Mouse (Mus musculus) R1 (cell line): ENCODE measurements around the gene Dnah11.
A peak's percentile ranks its signal among the peaks of the same experiment; 100 is the strongest.

ENCODE experiments used
- DNase-seq: peaks from one replicate; pipeline ENCODE4 v3.0.0-alpha.2; 2018; ENCODE audit warnings: low read depth, low spot score

The Dnah11 gene

DNA sequence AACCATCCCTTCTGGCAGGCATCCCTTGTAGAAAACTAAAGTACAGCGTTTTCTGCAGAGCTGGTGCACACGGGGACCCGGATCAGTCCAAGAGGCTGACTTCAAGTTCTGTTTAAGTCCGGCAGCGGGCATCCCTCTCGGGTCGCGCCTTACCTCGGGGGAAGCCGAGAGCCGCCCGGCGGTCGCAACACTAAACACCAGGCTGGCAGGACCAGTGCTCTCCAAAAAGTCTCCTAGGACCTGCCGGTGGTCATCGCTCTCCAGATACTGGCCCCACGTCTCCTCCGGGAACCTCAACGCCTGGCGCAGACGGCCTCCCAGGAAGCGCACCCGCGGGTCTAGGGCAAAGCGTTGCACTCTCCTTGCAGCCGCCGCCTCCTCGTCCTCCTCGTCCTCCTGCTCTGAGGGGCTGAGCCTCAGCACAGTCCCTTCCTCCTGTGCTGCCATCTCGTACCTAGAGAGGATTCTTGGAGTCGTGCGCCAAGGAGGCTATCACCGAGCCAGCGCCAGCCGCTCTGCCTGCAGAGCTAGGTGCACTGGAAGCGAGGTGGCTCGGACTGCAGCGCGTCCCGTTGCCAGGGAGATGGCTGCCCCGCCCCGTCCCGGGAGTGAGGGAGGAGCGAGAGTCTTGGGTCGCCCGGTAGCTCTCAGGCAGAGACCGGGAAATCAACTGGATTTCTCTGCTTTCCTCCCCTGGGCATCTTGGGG lies at the start of gene Dnah11:
Gene Dnah11 (minus strand): TSS at position 658 of the 708 bp plus-strand sequence.
- DNase-seq: peak; percentile 83

DNA sequence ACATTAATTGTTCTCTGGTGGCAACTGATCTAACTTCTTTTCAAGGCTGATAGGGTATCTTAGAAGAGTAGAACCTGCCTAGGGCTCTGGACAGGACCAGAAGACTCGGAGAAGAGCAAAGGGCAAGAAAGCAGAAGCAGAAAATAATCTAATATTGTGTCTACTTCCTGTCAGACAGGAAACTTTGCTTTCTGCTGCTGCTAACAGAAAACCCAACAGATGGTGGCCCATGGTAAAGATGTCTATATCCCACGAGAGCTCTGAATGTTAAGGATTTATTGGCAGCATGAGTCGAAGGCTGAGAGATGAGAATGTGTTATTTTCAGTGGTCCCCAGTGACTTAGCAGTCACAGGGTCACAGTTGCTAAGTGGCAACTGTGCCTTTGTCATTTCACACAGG lies 22.3 kb upstream of the Dnah11 start:
- no peak for DNase-seq

DNA sequence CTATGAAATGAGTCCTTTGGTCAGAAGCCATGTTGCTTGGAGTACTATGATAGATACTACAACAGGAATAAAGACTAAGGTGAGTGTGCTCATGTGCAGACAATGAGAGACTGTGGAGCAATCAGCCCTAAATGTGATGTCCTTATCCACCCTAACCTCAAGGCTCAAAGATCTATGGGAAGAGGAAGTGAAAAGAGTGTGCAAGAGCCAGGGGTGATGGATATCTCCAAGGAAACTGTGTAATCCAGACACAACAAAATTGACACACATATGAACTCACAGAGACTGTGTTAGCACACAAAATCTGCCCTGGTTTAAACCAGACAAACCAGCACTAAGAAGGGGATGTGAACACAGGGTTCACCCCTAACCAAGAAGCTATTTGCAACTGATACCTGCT lies 21.2 kb upstream of the Dnah11 start:
- no peak for DNase-seq

DNA sequence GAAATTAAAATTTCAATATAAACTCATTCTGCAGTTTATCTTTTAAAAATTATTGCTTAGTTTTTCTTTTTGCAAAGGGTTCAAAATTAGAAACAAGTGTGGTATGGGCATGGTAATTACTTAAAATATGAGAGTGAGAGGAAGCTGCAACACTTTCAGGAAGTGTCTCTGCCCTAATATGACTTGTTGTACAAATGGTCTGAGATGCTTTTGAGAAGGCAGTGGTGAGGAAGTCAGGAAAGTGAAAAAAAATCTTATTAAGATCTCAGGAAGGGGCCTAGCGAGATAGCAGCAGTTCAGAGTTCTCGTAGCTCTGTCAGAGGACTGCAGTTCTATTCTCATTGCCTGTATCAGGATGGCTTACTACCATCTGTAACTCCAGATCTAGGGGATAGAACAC lies 13.3 kb upstream of the Dnah11 start:
- no peak for DNase-seq

DNA sequence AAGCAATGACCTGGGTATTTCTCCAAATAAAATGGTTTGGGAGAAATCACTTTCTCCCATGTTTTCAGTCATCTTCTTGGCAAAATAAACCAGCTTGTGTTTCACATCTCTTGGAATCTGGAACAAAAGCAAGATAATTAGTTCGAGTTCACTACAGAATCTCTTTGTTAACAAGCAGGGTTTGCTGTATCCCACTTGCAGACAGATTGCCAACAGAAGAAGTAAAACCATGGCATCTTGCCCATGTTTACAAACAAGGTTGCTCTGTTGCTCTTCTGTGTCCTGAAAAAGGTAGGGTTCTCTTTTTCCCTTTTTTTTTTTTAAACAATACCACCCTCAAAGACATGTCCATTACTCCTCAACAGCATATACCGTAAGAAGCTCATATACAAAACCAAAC lies 2.3 kb downstream of the Dnah11 start:
- no peak for DNase-seq

DNA sequence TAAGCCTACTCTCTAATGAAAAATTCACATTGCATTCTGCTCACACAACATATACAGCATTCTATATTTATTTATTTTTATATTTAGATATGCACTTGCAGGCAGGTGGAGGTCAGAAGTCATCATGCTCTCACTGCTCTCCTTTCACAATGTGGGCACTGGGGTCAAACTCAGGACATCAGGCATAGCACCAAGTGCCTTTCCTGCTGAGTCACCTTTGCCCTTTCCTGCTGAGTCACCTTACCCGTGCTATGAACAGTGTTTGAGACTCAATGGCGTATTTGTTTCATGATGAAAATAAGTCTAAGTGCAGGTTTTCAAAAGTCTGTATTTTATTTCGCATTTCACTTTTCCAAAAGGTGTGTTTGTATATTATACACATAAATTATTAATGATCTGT lies 9.3 kb downstream of the Dnah11 start:
- peak; percentile 15 for DNase-seq

DNA sequence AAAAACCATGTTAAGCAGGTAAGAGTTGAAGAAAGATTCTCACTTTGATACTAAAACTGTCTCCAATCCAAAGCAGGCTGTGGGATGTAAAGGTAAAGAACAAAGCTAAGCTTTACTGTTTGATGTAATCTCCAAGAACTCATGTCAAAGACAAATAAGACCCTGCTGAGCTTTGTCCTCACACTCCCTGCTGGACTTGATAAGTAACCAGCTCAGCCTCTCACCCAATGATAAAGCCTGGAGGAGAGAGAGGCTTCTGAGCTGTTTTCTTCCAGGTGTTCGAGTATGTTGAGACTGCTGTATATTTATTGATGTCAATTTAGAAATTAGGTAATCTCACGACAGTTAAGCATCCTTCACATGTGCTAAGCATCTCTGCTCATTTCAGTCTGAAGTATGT lies 11.2 kb downstream of the Dnah11 start:
- no peak for DNase-seq

DNA sequence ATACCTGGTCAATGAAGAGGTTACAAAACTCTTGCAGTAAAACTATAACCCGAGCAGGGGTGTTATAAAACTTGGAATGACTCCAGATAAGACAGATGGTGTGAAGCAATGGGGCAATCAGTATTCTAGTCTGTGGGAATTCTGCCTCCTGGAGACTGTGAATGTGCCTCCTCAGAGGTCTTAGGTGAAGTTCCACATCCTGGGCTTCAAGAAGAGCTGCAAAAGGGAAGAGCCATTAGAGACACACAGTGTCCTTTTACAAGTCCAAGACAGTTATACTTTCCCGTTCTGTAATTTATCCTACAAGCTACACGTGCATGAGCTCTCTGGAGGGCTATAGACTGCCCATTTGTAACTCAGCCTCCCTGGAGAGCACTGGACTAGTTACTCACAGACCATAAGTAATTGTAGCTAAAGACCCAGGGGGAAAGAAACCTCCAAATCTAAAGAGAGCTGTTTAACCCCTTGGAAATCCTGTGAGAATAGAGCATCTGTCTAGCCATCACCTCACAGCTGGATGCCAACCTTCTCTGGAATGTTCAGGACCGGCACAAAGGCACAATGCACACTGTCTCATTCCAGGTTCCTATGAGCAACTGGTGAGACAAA lies 11.9 kb downstream of the Dnah11 start:
- DNase-seq: peak; percentile 70

DNA sequence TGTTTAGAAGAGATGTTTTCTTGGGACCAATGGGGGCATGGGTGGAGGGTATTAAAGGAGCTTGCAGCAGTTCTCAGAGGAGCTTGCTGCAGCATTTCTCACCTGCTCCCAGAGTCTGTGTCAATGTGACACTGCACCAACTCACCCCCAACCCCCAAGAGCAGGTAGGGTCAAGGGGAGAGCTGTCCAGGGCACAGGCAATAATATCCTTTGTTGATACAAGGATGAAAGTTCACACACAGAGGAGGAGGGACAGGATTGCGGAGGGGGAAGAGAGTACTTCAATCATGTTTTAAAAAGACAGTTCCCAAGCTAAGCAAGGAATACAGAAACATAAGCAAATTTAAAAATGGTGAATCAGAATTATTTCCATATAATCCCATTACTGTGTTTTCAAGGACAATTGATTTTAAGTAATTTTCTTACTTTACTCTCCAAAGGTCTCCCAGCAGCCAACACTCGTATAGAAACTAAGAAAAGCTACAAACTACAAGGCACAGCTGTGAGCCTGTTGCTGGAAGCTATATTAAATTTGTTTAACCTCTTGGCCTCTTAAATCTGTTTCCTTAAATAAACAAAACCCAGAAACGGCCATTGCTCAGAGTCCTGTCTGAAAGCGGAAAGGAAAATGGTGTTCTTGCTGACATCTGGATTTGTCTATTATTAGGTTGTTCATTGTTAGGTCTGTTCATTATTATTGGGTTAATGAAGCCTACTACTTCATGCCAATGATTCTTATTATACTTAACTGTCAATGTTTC lies 12.5 kb downstream of the Dnah11 start:
- DNase-seq: no peak

DNA sequence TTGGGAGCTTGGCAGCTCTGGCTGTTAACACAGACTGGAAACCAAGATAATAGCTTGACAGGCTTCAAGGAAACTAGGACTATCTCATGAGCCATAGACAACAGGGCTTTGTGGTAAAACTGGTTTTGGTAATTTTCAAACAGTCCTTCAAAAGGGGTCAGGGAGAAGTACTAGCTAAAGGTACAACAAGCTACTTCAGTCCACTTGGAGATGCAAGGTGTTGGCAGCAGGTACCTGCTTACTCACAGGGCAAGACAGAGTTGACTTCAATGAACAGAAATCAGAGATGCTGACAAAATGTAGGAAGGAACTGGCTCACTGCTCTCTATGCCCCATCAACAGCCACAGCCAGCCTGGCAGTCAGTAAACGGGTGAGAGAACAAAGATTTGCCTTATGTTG lies 14.1 kb downstream of the Dnah11 start:
- DNase-seq: no peak

DNA sequence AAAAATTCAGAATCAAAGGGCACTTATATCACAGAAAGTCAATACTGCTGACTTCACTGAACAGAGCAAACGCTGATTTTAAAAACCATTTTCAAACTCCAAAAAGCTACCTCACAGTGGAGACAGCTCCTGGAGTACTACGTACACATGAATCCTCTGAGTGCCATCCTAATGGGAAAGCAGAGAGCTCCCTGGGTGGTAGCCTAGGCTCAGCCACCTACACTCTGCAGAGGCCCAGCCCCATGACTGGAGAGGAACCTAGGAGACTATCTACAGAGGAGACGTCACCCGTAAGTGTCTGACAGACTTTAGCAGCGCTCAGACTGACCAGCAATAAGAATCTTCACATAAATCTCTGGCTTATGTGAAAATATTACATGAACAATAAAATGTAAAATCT lies 21.1 kb downstream of the Dnah11 start:
- DNase-seq: no peak

DNA sequence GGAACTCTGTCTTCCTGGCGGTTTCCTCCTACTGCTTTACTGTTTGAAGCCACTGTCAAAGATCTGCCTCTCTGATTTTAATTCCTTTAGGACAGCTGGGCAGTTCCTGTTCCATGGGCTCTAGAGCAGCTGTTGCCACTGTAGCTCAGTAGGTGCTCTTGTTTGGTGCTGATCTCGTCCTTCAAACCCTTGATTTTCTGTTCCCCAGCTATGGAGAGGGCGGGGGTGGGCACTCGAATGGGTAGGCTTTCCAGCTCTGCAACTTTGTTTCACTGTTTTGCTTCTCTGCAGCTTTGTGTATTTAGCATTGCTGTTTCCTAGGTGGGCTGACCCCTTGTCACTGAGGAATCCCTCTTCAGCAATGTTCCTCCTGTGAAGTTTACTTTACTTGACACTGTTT lies 34.1 kb downstream of the Dnah11 start:
- no peak for DNase-seq

DNA sequence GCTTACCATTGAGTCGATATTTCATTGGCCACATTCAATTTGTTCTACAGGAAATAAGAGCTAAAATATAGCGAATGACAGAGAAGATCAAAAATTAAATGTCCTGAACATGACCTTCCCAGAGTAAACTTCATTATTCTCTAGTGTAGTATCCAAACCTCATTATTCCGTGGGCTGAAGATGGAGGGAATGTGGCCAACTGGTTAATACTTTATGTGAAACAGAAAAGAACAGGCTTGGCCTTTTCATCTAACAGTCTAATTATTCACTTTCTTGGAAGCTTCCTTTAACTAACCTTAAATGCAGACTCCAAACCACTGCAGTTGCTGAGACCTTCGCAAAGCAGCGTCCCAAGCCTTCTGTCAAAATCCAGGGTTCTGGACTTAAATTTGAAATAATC lies 41.9 kb downstream of the Dnah11 start:
- no peak for DNase-seq

DNA sequence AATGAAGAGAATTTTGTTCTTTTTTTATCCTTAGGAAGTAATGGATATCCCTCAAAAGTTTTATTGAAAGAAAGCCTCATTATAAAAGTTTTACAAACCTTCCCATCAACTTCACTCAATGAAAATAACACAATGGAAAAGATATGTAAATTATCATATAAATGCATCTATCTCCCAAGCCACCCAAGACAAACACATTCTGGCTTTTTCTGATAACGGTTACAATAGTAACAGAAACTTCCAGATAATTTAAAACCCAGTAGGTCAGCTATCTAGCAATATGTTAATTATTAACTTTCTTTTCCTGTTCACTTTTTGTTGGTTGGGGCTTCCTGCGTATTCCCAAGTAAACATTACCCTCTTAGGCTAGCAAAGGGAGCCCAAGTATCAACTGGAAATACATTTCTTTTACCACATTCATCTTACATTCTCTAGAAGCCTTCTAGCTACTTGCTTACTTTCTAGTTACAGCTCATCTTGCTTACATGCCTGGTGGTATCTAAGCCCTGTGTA lies 51.3 kb downstream of the Dnah11 start:
- DNase-seq: no peak

DNA sequence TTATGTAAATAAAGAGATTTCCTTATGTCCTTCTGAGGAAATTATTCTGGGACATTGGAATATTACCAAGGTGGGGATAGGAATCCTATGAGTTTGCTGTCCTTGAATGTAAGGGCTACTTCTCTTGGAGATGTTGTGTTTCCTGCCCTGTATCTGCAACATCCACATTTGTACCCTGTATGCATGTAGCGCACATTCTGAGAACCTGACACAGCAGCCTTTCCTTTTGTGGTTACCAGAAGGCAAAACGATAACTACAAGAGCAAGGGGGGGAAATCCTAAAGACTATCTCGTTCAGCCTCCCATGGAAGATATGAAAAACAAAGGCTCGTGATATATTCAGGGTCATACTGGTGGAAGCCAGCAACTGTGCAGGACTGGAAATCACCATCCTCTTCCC lies 70.7 kb downstream of the Dnah11 start:
- DNase-seq: no peak

DNA sequence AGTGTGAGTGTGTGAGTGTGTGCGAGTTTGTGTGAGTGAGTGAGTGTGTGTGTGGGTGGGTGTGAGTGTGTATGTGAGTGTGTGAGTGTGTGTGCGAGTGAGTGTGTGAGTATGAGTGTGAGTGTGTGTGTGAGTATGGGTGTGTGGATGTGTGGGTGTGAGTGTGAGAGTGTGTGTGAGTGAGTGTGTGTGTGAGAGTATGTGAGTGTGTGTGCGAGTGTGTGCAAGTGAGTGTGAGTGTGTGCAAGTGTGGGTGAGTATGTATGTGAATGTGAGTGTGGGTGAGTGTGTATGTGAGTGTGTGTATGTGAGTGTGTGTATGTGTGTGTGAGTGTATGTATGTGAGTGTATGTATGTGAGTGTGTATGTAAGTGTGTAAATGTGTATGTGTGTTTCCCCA lies 79.2 kb downstream of the Dnah11 start:
- no peak for DNase-seq

DNA sequence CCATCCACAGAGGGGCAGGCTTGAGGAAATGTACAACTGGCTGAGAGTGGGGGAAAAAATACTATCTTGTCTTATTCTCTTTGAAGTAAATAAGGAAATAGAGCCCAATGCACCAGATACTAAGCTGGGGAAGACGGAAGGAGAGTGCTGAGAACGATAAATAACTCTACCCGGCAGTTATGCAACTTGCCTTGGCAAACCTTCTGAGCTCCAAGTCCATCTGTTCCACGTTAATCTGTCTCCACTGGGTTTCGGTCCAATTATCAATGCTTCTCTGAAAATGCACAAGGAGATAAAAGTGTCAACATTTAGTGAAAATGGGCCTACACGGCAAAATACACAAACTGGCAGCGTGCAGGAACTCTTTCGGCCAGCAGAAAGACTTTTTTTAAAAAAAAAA lies 86.2 kb downstream of the Dnah11 start:
- no peak for DNase-seq

DNA sequence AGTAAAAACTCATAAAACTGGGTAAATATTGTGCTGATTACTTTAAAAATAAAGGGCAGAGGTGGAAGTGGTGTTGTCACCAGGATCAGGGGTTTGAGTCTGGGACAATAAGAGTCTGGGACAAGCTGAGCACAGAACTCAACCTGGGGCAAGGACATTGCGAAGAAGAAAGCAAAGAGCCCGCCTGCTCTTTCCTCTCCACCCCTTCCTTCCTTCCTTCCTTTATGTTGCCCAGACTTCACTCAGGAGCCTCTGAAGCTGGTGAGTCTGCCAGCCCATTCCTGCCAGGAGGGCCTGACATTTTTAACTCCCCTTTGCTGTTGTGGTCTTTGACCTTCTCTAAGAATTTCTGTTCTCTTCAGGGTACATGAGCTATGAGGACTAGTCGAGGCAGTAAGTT lies 86.9 kb downstream of the Dnah11 start:
- no peak for DNase-seq

DNA sequence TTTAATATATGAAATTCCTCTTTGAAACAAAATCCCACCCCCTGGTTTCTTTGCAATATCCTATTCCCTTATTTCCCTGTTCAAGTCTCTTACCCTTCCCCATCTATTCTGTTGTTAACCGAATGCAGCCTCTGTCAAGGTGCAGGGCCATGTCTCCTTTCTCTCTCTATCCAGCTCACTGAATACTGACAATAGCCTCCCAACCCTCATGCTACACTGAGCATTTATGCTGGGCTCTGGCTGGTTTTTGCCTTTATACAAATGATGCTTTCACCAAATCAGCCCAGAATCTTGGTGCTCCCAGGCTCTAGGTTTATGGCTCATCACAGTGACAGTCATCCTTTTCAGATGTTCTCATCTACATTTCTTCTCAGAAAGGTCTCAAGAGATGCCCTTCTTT lies 91.1 kb downstream of the Dnah11 start:
- no peak for DNase-seq

DNA sequence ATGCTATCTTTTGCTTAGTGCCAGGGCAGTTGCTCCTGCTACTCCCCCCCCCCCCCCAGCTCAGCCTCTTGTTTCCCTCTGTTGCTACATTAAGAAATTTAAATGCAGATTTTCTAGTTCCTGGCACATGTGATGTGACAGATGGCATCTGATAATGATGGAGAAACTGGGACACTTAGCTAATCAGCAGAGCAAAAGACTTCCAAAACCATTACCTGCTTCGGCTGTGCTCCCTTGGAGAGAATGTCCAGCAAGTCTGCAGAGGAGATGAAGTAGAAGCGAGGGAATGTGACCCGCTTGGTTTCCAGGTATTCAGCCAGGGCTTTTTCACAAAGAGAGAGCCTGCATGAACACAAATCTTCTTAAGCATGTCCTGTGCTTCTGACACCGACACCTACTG lies 94.3 kb downstream of the Dnah11 start:
- no peak for DNase-seq

DNA sequence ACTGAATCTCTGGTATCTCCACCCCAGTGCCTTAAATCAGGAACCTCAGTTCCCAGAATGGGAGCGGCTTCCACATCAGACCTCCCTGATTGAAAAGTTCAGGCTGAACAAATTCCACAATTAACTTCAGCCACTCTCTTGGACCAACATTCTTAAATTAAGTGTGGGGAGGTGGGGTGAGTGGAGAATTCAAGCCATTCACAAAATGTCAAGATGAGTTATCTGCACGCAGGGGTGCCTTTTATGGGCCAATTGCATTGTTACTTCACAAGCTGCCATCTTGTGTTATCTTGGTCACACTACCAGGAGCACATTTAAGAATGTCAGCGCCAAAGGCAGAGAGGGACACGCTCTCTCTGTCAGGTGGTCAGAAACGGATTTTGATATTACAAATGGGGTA lies 99.1 kb downstream of the Dnah11 start:
- peak; percentile 9 for DNase-seq

DNA sequence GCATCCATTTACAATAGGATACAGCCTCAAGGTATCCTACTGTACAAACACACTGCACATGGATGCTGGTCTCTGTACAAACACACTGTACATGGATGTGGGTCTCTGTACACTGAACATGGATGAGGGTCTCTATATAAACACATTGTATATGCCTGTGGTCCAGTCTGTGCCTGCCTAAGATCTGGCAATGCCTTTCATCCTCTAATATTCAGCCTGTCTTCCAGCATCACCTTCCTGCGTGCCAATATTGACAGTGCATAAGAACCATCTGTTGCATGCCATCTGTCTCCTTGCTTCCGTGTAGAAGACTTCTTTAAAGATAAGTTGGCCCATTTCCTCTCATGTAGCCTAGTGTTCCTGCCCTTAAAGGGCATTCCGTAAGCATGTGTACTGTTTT lies 100.6 kb downstream of the Dnah11 start:
- no peak for DNase-seq

DNA sequence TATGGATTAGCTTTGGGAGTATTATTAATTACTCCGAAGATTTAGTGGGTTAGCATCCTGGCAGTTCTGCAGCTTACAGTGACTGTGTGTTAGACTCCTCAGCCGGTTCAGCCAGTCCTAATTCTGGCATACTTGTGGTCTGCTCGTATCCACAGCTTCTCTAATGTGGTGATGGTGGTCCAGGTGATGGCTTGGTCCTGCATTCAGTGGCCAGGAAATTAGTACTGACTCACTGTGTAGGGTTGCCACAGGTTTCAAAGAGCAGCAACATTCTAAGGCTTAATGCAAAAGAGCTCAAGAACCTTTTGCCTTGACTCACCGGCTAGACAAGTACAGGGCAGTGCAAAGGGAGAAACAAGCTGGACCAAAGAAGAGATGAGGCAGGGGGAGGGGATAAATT lies 103.9 kb downstream of the Dnah11 start:
- no peak for DNase-seq
